Mouse (Mus musculus): ENCODE results near the gene Rnasek.
A peak's percentile ranks its signal among the peaks of the same experiment; 100 is the strongest.

Gene Rnasek

DNA sequence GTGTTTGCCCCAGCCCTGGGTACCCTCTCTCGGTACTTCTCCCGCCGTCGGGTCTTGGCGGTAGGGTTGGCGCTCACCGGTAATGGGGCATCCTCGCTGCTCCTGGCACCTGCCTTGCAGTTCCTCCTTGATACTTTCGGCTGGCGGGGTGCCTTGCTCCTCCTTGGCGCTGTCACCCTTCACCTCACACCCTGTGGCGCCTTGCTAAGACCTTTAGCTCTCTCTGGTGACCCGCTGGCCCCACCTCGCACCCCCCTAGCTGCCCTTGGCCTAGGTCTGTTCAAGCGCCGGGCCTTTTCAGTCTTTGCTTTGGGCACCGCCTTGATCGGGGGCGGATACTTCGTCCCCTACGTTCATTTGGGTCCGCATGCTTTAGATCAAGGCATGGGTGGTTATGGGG, 24.3 kb downstream of the Rnasek start:
- peak; percentile 50 to 51 for DNase-seq

DNA sequence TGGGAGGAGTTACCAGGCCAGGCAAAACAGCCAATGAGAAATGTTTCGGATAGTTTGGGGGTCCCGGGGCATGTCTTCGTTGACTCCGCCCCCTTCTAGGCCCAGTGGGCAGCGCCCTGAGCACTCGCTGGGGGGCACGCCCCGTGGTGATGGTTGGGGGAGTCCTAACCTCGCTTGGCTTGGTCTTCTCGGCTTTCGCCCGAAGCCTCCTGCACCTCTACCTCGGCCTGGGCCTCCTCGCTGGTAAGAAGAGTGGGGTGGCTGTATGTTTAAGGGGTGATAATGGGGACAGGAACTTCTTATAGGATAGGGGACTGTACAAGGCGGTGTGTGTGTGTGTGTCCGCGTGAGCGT, 24.8 kb downstream of the Rnasek start:
- peak in 1 of 2 experiments; percentile 50 for DNase-seq

DNA sequence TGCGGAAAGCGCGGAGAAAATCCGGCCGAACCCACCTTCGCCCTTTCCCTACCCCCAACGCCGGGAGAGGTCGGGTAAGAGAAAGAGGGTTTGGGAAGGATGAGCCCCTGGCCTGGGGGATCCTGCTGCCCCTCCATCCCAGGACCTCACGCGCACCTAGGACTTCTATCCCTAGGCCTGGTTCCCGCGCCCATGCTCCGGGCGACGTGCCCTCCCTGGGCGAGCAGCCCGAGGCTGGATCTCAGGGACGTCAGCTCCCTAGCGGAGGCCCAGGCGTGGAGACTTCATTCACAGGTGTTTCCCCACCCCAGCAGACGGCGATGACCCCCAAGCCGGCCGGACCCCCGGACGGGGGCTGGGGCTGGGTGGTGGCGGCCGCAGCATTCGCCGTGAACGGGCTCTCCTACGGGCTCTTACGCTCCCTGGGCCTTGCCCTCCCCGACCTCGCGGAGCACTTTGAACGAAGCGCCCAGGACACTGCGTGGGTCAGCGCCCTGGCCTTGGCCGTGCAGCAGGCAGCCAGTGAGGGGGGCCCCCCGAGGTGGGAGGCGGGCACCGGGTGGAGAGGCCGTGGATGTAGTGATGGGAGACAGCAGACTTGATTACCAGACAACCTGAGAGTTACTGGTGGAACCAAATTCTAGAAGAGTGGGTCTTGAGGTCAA, 25.3 kb downstream of the Rnasek start:
- peak; percentile 64 to 67 for DNase-seq

DNA sequence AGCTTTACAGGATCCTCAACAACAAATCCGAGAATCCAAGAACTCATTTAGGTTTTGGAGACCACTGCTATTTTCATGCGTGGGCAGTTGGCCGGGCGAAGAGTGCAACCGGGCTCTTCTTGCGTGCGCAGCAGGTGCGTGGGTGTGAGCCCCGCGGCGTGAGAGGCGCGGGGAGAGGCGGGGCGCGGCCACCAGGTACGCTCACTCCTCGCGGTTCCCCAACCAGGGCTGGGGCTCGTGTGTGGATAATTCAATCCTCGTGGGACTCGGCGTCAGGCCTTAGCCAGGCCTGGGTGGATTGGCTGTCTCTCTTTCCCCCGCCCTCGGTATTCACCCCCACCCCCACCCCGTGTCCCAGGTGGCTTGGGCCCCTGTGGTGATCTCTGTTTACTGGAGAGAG, 25.9 kb downstream of the Rnasek start:
- DNase-seq = peak; percentile 80 to 86

DNA sequence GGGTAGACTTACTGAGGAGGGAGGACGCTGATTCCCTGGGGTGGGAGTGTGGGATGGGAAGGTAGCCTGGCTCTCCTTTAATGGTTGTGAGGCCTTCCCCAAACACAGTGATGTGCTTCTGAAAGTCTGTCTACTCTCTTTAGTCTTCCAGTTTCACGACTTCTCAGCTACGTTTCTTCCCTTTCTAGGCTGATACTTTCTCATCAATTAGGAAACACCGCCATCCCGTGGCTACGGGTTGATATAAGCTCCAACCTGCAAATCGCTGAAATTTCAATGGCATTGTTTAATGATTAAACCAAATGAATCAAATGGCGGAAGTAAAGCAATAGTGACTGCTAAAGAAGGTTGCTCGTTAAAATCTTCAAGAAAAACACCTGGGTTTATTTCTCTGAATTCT, 26.7 kb downstream of the Rnasek start:
- DNase-seq = peak; percentile 81 to 84

DNA sequence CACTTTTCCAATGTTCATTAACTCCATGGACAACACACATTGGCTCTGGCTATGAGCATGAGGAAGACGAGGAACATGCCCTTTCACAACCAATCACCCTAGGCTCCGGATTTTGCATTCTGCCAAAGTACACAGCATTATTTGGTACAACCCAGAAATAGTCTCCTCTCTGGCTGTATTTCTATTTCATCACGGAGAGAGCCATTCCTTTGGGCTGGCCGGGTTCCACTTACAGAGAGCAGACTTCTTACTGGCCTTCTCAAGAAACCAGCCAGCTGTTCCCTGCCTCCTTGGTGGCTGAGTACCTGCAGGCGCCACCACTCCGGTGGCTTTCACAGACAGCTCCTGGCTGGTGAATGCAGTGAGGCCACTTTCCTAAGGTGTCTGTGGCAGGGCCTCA, 27.2 kb downstream of the Rnasek start, which contains the start of gene Slc16a11:
TSS of gene Slc16a11 (plus strand) at position 330 of the 400 bp plus-strand sequence.
- no peak for DNase-seq

DNA sequence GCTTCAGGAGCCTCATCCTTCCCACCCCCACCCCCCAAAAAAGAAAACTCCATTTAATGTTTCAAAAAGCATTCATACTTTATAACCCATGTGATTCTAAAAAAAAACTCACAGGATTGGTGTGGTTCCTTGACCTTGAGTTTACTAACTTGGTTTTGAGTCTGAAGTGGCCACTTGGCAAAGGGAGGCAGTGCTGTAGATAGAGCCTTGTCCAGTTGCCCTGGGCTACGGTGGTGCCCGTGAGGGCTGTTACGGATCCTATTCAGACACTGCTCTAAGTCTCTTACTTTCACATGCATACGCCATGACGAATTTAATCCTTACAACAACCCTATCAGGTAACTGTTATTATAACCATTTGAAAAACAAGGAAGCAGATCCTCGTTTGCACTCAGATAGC, 27.7 kb downstream of the Rnasek start:
- DNase-seq = no peak

DNA sequence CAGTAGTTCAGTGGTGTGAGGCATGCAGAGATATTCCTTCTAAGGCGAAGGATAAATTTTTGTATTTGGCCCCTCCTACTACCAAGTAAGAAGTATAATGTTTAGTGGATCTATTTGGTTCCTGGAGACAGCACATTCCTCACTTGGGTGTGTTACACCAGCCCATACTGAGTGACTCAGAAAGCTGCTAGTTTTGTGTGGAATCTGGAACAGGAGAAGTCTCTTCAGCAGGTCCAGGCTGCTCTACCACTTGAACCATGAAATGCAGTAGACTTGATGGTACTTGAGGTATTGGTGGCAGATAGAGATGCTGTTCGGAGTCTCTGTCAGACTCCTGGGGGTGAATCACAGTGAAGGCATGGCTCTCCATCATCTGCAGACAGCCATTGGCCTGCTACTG, 29.0 kb downstream of the Rnasek start:
- DNase-seq = no peak

DNA sequence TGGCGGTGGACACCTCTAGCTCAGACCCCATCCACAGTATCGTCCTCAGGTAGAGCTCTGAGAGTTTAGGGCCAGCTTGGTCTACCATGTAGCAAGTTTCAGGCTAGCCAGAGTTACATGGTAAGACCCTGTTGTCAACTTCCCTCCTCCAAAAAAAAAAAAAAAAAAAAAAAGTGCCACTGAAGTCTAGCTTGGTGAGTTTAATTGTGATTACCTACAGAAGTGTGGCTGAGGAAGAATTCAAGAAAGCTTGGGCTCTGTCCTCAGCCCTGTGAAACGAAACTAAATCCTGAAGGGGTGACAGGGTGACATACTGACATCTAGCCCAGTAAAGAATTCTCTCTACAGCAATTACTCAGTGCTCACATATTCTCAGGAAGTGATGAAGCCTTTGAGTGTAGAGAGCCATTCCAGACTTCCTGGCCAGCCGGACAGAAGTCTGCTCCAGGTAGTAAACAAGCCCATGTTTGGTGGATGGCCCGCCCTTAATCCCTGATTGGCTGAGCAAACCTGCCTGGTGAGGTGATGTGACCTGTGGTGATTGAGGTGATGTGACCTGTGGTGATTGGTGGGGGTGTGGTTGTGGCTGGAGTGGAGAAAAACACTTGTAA, 30.8 kb downstream of the Rnasek start:
- no peak for DNase-seq

DNA sequence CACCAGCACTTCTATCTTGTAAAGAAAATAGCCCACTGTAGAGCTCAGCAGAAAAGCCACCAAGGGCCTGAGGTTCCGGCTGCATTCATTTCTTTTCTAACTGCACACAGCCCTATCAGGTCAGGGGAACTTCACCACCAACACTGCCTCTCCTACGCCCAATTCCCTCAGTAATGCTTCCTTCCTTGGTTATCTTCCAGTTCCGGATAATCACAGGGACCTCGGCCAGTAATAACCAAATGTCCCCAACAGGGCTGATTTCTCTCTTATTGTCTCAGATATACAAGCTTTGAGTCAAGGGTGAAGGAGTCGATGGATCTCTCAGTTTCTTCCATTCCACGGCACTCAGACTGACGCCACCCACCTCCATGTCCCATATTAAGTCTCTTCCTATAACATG, 32.4 kb downstream of the Rnasek start:
- no peak for DNase-seq

DNA sequence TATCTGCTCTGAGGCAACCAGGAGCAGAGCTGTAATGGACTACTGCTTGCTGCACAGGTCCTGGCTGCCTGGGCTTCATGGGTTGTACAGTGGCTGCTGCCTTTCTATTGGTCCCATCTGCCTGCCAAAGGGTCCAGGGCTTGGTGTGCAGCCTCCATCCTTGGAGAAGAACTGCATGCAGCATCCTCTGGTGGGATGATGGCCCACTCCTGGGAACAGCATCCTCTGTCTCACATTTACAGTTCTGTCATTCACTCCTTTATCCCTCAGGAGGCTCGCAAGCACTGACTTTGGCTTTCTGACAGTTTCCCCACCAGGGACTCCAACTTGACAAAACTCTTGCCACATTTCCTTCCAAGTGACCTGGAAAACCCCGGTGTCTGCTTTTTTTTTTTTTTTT, 32.8 kb downstream of the Rnasek start:
- no peak for DNase-seq

DNA sequence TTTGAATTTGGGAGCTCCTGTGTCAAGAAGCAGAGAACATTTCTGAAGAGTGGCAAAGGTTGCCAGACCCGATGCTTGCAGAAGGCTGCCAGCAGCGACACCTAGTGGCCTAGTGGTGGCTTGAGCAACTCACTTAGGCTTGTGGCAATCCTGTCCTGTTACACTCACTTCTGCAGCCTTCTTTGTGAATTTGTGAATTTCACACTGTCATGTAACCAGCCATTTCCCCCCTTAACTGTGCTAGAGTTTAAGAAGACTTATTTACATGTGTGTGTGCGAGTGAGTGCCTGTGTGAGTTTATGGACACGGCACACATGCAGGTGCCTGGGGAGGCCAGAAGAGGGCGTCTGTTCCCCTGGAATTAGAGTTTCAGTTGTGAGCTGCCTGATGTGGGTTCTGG, 38.0 kb downstream of the Rnasek start:
- peak; percentile 86 to 88 for DNase-seq

DNA sequence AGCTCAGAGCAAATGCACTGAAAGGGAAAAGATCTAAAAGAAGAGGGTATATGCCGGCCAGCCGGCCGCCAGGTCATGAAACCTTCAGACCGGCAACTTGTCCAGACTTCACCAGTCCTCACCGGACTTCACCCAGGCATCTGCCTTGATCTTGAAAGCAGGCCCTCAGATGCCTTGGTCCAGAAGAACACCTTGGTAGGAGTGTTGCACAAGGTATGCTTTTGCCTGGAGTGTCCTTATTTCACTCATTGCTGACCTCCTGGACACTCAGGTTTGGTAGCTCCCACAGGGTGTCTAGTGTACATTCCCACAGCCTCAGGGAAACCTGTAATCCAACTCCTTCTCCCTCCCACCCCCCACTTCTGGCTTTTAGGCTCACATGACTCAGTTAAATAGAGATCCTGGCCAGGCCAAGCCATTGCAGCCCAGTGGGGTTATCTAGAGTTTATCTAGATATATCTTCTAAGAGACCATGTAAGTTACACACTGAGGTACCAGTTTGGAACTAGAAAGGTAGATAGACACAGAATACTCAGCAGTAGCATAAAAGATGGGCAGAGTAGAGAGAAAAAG, 39.5 kb downstream of the Rnasek start:
- no peak for DNase-seq

DNA sequence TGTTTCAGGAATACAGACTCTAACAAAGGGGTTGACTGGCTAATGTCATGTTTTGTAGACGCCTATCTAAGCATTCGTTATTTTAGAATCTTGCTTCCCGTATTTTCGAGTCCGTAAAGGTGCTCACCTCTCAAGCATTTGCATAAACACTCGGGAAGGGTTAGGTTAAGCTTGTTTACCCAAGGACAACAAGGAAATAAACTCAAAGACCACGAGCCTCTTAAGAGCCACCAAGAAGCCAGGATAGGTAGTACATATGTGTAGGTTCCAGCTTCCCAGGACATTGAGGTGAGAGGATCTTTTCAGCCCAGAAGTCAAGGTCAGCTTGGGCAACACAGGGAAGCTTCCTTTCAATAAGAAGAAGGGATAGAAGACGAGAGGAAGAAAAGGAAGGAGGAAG, 40.5 kb downstream of the Rnasek start:
- no peak for DNase-seq

DNA sequence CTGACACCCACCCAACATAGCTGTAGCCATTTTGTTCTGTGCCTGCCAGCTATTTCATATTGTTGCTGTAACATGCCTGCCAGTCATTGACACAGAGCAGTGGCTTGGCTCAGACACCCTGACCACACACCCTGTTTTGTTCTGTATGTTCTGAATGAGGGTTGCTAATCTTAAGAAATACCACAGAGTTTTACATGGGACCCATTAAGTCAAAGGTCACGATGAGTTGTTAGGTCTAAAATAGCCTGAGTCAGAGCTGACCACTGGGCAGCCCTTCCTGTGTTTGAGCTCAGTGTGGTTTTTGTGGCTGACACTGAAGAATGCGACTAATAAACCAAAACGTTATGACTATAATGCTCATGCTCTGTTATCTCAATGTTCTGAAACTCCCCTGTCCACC, 41.3 kb downstream of the Rnasek start:
- no peak for DNase-seq

DNA sequence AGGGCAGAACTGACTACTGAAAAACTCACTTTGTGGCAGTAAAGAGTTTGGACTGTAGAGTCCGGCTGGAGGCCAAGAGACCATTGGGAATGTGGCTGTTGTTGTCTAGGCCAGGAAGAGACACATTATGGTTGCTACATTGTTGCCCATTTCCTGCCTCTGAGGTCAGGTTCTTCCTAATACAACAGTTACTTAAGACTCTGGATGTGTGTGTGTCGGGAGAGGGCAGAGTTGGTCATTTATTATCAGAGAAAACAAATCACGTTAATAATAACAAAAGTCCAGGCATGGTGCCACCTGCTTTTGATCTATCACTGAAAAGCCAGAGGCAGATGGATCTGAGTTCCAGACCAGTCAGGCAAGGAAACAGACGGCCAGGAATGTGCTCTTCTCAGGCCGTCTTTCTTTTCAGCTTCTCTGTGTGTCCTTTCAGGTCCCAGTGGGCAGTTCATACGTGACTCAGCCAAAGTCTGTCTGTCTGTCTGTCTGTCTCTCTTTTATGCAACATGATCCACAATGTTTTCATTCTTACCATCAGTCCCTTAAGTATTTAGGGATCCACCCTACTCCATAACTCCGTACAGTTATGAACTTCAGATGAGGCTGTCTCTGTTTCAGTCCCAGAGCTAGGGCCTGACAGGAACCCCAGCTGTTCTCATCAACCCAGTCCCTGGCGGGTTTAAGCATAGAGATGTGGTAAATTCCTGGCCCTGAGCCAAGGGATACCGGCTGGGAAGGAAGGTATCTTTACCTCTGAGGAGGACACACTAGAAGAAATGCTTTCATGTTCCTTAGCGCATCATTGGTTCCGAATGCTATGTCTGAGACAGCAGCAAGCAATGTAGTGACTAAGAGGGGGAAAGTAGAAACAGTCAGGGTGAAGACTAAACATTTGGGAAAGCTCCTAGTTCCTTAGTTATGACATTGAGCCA, 46.0 kb downstream of the Rnasek start:
- no peak for DNase-seq

DNA sequence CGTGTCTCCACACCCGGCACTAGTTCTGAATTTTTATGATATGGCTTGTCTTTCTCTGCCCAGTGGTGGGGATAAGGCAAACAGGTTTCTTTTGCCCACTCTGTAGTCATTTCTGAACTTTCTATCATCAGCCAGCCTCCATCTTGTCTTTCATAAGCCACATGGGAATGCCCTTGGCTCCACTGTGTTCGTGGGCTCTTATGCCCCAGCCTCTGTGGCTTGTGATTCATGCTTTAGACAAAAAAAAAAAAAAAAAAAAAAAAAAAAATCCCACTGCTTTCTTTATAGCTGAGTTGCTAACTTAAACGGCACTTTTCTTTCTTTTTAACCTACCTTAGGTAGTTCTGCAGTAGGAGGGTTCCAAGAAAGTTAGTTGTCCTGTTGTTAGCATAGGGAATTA, 47.5 kb downstream of the Rnasek start:
- no peak for DNase-seq

DNA sequence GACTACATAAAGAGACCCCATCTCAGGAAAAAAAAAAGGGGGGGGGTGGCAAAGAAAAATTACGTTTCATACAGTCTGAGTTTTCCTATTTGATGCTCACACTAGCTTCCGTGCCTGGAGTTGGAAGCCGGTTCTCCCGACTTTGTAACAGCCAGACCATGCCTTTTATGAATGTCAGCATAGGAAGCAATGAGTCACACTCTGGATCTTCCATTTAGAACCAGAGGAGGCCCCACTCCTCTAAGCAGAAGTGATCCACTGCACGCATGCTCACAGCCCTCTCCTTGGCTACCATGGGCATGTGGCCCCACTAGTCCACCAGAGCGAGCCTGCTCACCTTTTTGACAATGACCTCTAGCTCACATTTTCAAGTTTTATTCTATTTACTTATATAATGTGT, 48.5 kb downstream of the Rnasek start:
- DNase-seq = no peak

DNA sequence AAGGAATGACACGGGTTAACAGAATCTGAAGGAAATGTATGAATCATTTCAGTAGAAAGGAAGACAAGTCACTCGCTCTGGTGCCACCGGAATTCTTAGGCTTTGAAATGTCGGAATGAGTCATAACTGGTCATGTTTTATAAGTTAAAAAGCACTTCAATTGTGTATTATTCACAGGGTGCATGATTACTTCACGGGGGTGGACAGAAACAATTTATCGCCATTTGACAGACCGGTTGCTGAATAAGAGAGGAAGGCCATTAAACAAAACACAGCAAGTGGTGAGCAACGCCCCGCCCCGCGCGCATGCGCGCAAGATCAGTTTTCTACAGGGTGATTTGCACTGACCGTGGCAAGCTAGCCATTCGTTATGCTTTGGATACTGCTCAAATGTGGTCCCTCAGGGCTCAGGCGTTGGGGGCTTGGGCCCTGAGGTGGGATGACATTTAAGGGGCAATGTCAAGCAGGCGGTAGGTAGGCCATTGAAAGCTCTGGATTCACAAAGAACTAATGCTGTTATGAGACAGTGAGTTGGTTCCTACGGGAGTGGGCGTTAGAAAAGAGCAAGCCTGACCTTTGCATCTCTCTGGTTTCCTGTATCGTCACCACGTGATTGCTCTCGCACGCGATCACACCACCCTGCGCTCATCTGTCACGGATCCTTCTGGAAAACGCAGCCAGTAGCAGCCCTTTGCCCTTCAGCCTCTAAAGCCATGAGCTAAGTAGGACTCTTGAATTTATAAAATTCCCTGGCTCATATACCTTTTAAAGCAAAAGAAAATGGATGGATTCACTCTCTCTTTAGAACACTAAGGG, 50.1 kb downstream of the Rnasek start:
- DNase-seq = no peak
